Mouse (Mus musculus): ENCODE measurements around the gene Pmepa1.
A peak's percentile ranks its signal among the peaks of the same experiment; 100 is the strongest.

The Pmepa1 gene

GRCm38 (mm10) chr2:173276409-173276808 is at the start of gene Pmepa1:
Gene Pmepa1, minus strand, starts transcription at chr2:173276533.
- DNase-seq (ENCODE audit: low spot score in 2 of 2) = peak; percentile 40 to 56

- DNase-seq (ENCODE audit: low spot score in 2 of 2) = no peak
Measured at GRCm38 (mm10) chr2:173321754-173322153, 45.4 kb upstream of the Pmepa1 start.

GRCm38 (mm10) chr2:173321194-173321593 is 44.9 kb upstream of the Pmepa1 start:
- DNase-seq (ENCODE audit: low spot score in 2 of 2) = no peak

- no peak for DNase-seq (ENCODE audit: low spot score in 2 of 2)
Measured at GRCm38 (mm10) chr2:173314291-173314690, 38.0 kb upstream of the Pmepa1 start.

- DNase-seq (ENCODE audit: low spot score in 2 of 2) = no peak
Measured at GRCm38 (mm10) chr2:173308486-173308885, 32.2 kb upstream of the Pmepa1 start.

GRCm38 (mm10) chr2:173307984-173308383 is 31.7 kb upstream of the Pmepa1 start:
- no peak for DNase-seq (ENCODE audit: low spot score in 2 of 2)

- no peak for DNase-seq (ENCODE audit: low spot score in 2 of 2)
Measured at GRCm38 (mm10) chr2:173307561-173307960, 31.2 kb upstream of the Pmepa1 start.

- no peak for DNase-seq (ENCODE audit: low spot score in 2 of 2)
Measured at GRCm38 (mm10) chr2:173306734-173307525, 30.6 kb upstream of the Pmepa1 start.

- DNase-seq (ENCODE audit: low spot score in 2 of 2) = no peak
Measured at GRCm38 (mm10) chr2:173305011-173305410, 28.7 kb upstream of the Pmepa1 start.

- no peak for DNase-seq (ENCODE audit: low spot score in 2 of 2)
Measured at GRCm38 (mm10) chr2:173300663-173301630, 24.6 kb upstream of the Pmepa1 start.

DNA sequence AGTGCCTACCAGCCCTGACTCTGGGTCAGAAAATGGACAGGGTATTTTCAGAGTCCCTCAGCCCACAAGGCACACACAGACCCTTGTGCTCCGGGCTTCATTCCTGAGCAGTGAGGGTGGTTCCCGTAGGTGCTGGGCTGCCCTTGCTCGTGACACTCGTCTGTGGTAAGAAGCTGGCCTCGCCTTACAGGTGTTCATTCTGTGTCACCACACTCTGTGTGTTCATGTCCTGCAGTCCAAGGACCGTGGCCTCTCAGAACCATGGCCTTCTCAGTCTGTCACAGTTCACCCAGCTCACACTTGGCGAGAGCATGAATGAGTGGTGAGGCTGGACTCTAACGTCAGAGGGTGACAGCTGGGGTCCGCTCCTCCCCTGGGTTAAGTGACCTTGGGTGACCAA is 20.1 kb upstream of the Pmepa1 start:
- no peak for DNase-seq (ENCODE audit: low spot score in 2 of 2)

- DNase-seq (ENCODE audit: low spot score in 2 of 2) = no peak
Measured at GRCm38 (mm10) chr2:173293042-173293441, 16.7 kb upstream of the Pmepa1 start.

DNA sequence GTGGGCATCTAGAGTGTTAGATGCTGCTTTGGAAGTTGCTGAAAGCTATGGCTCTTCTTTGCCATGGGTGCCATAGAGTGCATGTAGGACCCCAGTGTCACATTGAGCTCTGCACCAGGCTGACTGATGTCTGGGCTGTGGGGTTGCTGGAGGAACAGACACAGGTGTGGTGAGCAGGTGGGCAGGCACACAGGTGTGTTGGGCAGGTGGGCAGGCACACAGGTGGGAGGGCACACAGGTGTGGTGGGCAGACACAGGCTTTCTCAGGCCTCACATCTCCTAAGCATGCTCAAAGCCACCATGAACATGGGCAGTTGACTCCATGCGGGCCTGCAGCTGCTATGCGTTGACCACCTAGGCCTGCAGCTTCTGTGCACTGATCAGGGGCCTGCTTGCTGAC is 16.2 kb upstream of the Pmepa1 start:
- DNase-seq (ENCODE audit: low spot score in 2 of 2) = no peak

GRCm38 (mm10) chr2:173290981-173291380 is 14.6 kb upstream of the Pmepa1 start:
- DNase-seq (ENCODE audit: low spot score in 2 of 2) = no peak

GRCm38 (mm10) chr2:173289928-173290327 is 13.6 kb upstream of the Pmepa1 start:
- no peak for DNase-seq (ENCODE audit: low spot score in 2 of 2)

DNA sequence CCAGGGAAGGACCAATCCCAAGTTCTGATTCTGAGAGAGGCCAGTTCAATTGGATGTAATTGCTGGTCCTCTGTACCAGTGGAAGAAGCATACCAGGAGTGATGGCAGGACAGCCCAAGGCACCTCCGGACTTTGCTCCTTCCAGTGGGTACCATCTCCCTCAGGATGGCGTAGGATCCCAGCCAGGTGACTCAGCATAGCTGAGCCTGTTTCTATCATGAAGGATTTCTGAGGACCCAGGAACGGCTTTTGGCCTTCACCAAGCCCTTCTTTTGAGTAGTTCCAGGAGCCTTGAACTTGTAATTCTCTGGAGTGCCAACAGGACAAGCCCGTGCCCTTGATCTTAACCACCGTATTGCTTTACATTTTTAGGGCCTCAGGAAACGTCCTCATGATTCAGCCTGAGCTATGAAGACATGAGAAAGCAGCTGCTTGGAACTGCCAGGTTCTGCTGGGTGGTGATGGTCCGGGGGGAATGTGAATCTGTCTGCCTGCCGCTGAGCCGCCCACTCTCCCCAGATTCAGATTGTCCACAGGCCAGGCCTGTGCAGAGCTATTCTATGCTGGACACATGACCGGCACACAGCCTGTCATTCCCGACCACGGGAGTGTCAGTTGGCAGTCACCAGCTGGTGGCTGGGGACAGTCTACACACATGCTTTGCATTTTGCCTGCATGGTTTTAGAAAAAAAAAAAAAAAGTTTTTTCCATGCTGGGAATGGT is 9.6 kb upstream of the Pmepa1 start:
- no peak for DNase-seq (ENCODE audit: low spot score in 2 of 2)

- no peak for DNase-seq (ENCODE audit: low spot score in 2 of 2)
Measured at GRCm38 (mm10) chr2:173284771-173285170, 8.4 kb upstream of the Pmepa1 start.

- DNase-seq (ENCODE audit: low spot score in 2 of 2) = no peak
Measured at GRCm38 (mm10) chr2:173282191-173282590, 5.9 kb upstream of the Pmepa1 start.

GRCm38 (mm10) chr2:173281021-173281937 is 4.9 kb upstream of the Pmepa1 start:
- DNase-seq (ENCODE audit: low spot score in 2 of 2) = no peak

GRCm38 (mm10) chr2:173278846-173279580 is 2.7 kb upstream of the Pmepa1 start:
- DNase-seq (ENCODE audit: low spot score in 2 of 2) = no peak
